Mouse (Mus musculus): Measurements from ENCODE around the gene Adprm.

GRCm38 (mm10) chr11:66996446-66996845 lies 55.9 kb downstream of the Adprm start:
- TF ChIP-seq CTCF (IDR thresholded peaks at IDR 0.05; ENCODE audit: low read depth, low read length) (no peak), POLR2A (IDR thresholded peaks at IDR 0.05; ENCODE audit: extremely low read depth, insufficient read depth, low read length) (no peak)
